Mouse (Mus musculus) hindbrain, postnatal 0 days (tissue): ENCODE measurements at regions not wholly inside any gene's neighbourhood (a gene's known extent, or its start where the extent isn't known, plus 50 kb on each side); places are given as distances from the start of the nearest gene placed in this dataset.

Source experiments
- ATAC-seq: fragments of 200-750 bp; cut with Nextera tagmentation; 2 replicates; pipeline ENCODE4 v1.8.0; 2017; ENCODE audit warnings: mild to moderate bottlenecking, moderate TSS enrichment, moderate library complexity
- DNase-seq: peaks from one replicate; pipeline ENCODE4 v3.0.0-alpha.2; 2015; ENCODE audit warnings: low spot score
- H3K27ac ChIP-seq: fragments of 300-500 bp; sonication (generic); 2 replicates; pipeline ENCODE4 v1.5.1; 2014; ENCODE audit warnings: mild to moderate bottlenecking
- H3K27me3 ChIP-seq: fragments of 300-500 bp; sonication (generic); 2 replicates; pipeline ENCODE4 v1.6.1; 2014; ENCODE audit warnings: low read length, mixed read lengths; ENCODE audit not compliant: insufficient read depth
- H3K36me3 ChIP-seq: fragments of 300-500 bp; sonication (generic); 2 replicates; pipeline ENCODE4 v1.6.1; 2014; ENCODE audit warnings: low read length, mixed read lengths; ENCODE audit not compliant: insufficient read depth
- H3K4me1 ChIP-seq: fragments of 300-500 bp; sonication (generic); 2 replicates; pipeline ENCODE4 v1.6.1; 2014; ENCODE audit warnings: antibody characterized with exemption, low read length, mixed read lengths; ENCODE audit not compliant: insufficient read depth
- H3K4me2 ChIP-seq: fragments of 300-500 bp; sonication (generic); 2 replicates; pipeline ENCODE4 v1.6.1; 2014; ENCODE audit warnings: low read depth, mild to moderate bottlenecking, low read length, moderate library complexity, mixed read lengths
- H3K4me3 ChIP-seq: fragments of 300-500 bp; sonication (generic); 2 replicates; pipeline ENCODE4 v1.5.1; 2014; ENCODE audit warnings: low read length
- H3K9ac ChIP-seq: fragments of 300-500 bp; sonication (generic); replicated peaks from 2 replicates; pipeline ENCODE4 v1.6.1; 2014; ENCODE audit warnings: mild to moderate bottlenecking, low read length, moderate library complexity, mixed read lengths
- H3K9me3 ChIP-seq: fragments of 300-500 bp; sonication (generic); 2 replicates; pipeline ENCODE4 v1.6.1; 2016; ENCODE audit warnings: low read length, mixed read lengths
- CTCF ChIP-seq: IDR thresholded peaks from 2 replicates; pipeline ENCODE4 v1.5.1; 2016; ENCODE audit warnings: antibody characterized with exemption, control low read depth, low read depth
- WGBS: fragments of 180-500 bp; shearing (Covaris S2); extraction: QIAGEN DNeasy Blood & Tissue Kit; methylation state at CpG from one replicate; pipeline ENCODE4 v1.1.7; 2014; 5-methylcytosine and 5-hydroxymethylcytosine counted together

- no peak for DNase-seq
- ATAC-seq: no peak
Measured at GRCm38 (mm10) chrX:11529221-11529620, 201.6 kb downstream of the H2al1j start.

GRCm38 (mm10) chrX:11532817-11533216, 205.2 kb downstream of the H2al1j start:
- Histone ChIP-seq H3K27ac (no peak overlapping the region), H3K9me3 (no peaks in the 10 kb centered on the region), H3K9ac (no peak overlapping the region), H3K36me3 (no peaks in the 10 kb centered on the region), H3K4me3 (no peak overlapping the region), H3K27me3 (no peaks in the 10 kb centered on the region), H3K4me1 (no peaks in the 10 kb centered on the region), H3K4me2 (no peak overlapping the region)
- no peak for TF ChIP-seq CTCF
- 56% methylated on average over 4 of the region's 4 CpGs for WGBS
- ATAC-seq (peak; percentile 56), DNase-seq (peak; percentile 51)

More at GRCm38 (mm10) chrX:11529221-11529620, 201.6 kb downstream of the H2al1j start:
- Histone ChIP-seq H3K27me3 (no peaks in the 10 kb centered on the region), H3K4me3 (no peak overlapping the region), H3K27ac (no peak overlapping the region), H3K9ac (no peak overlapping the region), H3K9me3 (no peaks in the 10 kb centered on the region), H3K4me2 (no peak overlapping the region), H3K4me1 (no peaks in the 10 kb centered on the region), H3K36me3 (no peaks in the 10 kb centered on the region)
- 73% methylated on average over 3 of the region's 3 CpGs for WGBS
- no peak for TF ChIP-seq CTCF

GRCm38 (mm10) chrX:11533871-11534270, 206.2 kb downstream of the H2al1j start:
- H3K4me2 ChIP-seq: no peak overlapping the region
- TF ChIP-seq CTCF: no peak
- no peak overlapping the region for H3K27ac ChIP-seq
- H3K4me1 ChIP-seq: no peaks in the 10 kb centered on the region
- no peaks in the 10 kb centered on the region for H3K27me3 ChIP-seq
- no peak overlapping the region for H3K9ac ChIP-seq
- no peaks in the 10 kb centered on the region for H3K9me3 ChIP-seq
- DNase-seq (no peak), ATAC-seq (no peak)
- no peak overlapping the region for H3K4me3 ChIP-seq
- WGBS: 43% methylated on average over 8 of the region's 8 CpGs
- H3K36me3 ChIP-seq: no peaks in the 10 kb centered on the region

GRCm38 (mm10) chrX:11541011-11541410, 213.4 kb downstream of the H2al1j start:
- Histone ChIP-seq H3K36me3 (no peaks in the 10 kb centered on the region), H3K27ac (no peak overlapping the region), H3K27me3 (no peaks in the 10 kb centered on the region), H3K4me1 (no peaks in the 10 kb centered on the region), H3K4me3 (no peak overlapping the region), H3K9ac (no peak overlapping the region), H3K4me2 (no peak overlapping the region), H3K9me3 (no peaks in the 10 kb centered on the region)
- ATAC-seq (no peak), DNase-seq (no peak)
- no peak for TF ChIP-seq CTCF
- WGBS: 87% methylated on average over 2 of the region's 2 CpGs

- Histone ChIP-seq H3K4me1 (no peaks in the 10 kb centered on the region), H3K36me3 (no peaks in the 10 kb centered on the region), H3K27ac (no peak overlapping the region), H3K9me3 (no peaks in the 10 kb centered on the region), H3K9ac (no peak overlapping the region), H3K27me3 (no peaks in the 10 kb centered on the region), H3K4me2 (no peak overlapping the region), H3K4me3 (no peak overlapping the region)
- DNase-seq (peak; percentile 68), ATAC-seq (peak; percentile 75)
- WGBS: 33% methylated on average over 12 of the region's 12 CpGs
- peak; percentile 2; the same call in 1 of the 2 replicates for TF ChIP-seq CTCF
Measured at GRCm38 (mm10) chrX:11550164-11550851, 222.7 kb downstream of the H2al1j start.

GRCm38 (mm10) chrX:11552177-11552576, 224.6 kb downstream of the H2al1j start:
- H3K9me3 ChIP-seq: no peaks in the 10 kb centered on the region
- ATAC-seq (no peak), DNase-seq (no peak)
- 60% methylated on average over 5 of the region's 5 CpGs for WGBS
- no peak overlapping the region for H3K4me3 ChIP-seq
- no peaks in the 10 kb centered on the region for H3K27me3 ChIP-seq
- H3K9ac ChIP-seq: no peak overlapping the region
- no peak overlapping the region for H3K27ac ChIP-seq
- H3K4me2 ChIP-seq: no peak overlapping the region
- no peaks in the 10 kb centered on the region for H3K36me3 ChIP-seq
- no peak for TF ChIP-seq CTCF
- H3K4me1 ChIP-seq: no peaks in the 10 kb centered on the region

- Histone ChIP-seq H3K4me1 (no peaks in the 10 kb centered on the region), H3K27me3 (no peaks in the 10 kb centered on the region), H3K4me2 (no peak overlapping the region), H3K36me3 (no peaks in the 10 kb centered on the region), H3K9me3 (no peaks in the 10 kb centered on the region), H3K27ac (no peak overlapping the region), H3K9ac (no peak overlapping the region), H3K4me3 (no peak overlapping the region)
- 0 out of 2 replicates have a peak, but pooled peaks have one; percentile 2 for TF ChIP-seq CTCF
- DNase-seq: peak; percentile 46
- no peak for ATAC-seq
- 55% methylated on average over 7 of the region's 7 CpGs for WGBS
Measured at GRCm38 (mm10) chrX:11555035-11555570, 227.5 kb downstream of the H2al1j start.
